Mouse (Mus musculus) gastrocnemius, postnatal 10 days (tissue): ENCODE measurements around the gene Pik3cd. TPM values are rescaled to one million over a fixed set of nuclear protein-coding genes. Genes with fewer than 3 reads are reported as not detected.
A peak's percentile ranks its signal among the peaks of the same experiment; 100 is the strongest.
"Not testable (repeated sequence)": the region's sequence is repeated elsewhere in the genome, so short reads cannot be mapped to it uniquely, and the experiment has no call there.

ENCODE experiments used
- DNase-seq: peaks from one replicate; pipeline ENCODE4 v3.0.0; 2021; ENCODE audit warnings: mixed read lengths
- long read RNA-seq, 2 experiments: library from polyadenylated mRNA; stranded (forward); transcript quantifications; one replicate each; pipeline ENCODE4 v2.0.0; 2021
- total RNA-seq, 2 experiments: library from RNA; stranded (reverse); gene quantifications; 2 replicates each; pipeline ENCODE4 v1.2.3; 2021

Gene Pik3cd
- total RNA-seq: 10 to 100 TPM in 1 of 2 experiments, 1 to 10 TPM in 1; 9.8 to 16.1 TPM
- long read RNA-seq, experiment 1, partial matches to known transcripts: 3 of 15 reads
- long read RNA-seq, experiment 1, other reads (novel, unspliced or antisense): 11 of 15 reads
- long read RNA-seq, experiment 2, partial matches to known transcripts: 2 of 6 reads
- long read RNA-seq, experiment 2, other reads (novel, unspliced or antisense): 4 of 6 reads

- no peak for DNase-seq
Observed at GRCm38 (mm10) chr4:149702210-149702979, at the start of gene Pik3cd. Pik3cd (minus strand) TSS chr4:149702571.

GRCm38 (mm10) chr4:149750671-149751070, 48.3 kb upstream of the Pik3cd start:
- no peak for DNase-seq

GRCm38 (mm10) chr4:149749663-149750015, 47.3 kb upstream of the Pik3cd start:
- not testable (repeated sequence) for DNase-seq

- no peak for DNase-seq
Observed at GRCm38 (mm10) chr4:149749003-149749662, 46.8 kb upstream of the Pik3cd start.

GRCm38 (mm10) chr4:149744119-149744518, 41.7 kb upstream of the Pik3cd start:
- no peak for DNase-seq

- no peak for DNase-seq
Observed at GRCm38 (mm10) chr4:149742011-149742530, 39.7 kb upstream of the Pik3cd start.

- DNase-seq: no peak
Observed at GRCm38 (mm10) chr4:149740301-149740700, 37.9 kb upstream of the Pik3cd start.

GRCm38 (mm10) chr4:149739478-149739877, 37.1 kb upstream of the Pik3cd start:
- DNase-seq: no peak

- peak; percentile 98 for DNase-seq
Observed at GRCm38 (mm10) chr4:149737383-149738324, 35.3 kb upstream of the Pik3cd start, which contains the start of gene Tmem201. Tmem201 (minus strand) TSS chr4:149738044.

GRCm38 (mm10) chr4:149736581-149736980, 34.2 kb upstream of the Pik3cd start:
- DNase-seq: peak; percentile 73

- no peak for DNase-seq
Observed at GRCm38 (mm10) chr4:149735624-149736250, 33.4 kb upstream of the Pik3cd start.

GRCm38 (mm10) chr4:149734730-149735475, 32.5 kb upstream of the Pik3cd start:
- DNase-seq: no peak

GRCm38 (mm10) chr4:149734246-149734645, 31.9 kb upstream of the Pik3cd start:
- DNase-seq: no peak

GRCm38 (mm10) chr4:149733748-149734147, 31.4 kb upstream of the Pik3cd start:
- no peak for DNase-seq

GRCm38 (mm10) chr4:149732800-149733199, 30.4 kb upstream of the Pik3cd start:
- no peak for DNase-seq

- DNase-seq: no peak
Observed at GRCm38 (mm10) chr4:149732313-149732712, 29.9 kb upstream of the Pik3cd start.

- no peak for DNase-seq
Observed at GRCm38 (mm10) chr4:149730827-149731226, 28.5 kb upstream of the Pik3cd start.

GRCm38 (mm10) chr4:149728810-149729209, 26.4 kb upstream of the Pik3cd start:
- DNase-seq: no peak

GRCm38 (mm10) chr4:149727636-149728035, 25.3 kb upstream of the Pik3cd start:
- DNase-seq: no peak

GRCm38 (mm10) chr4:149725661-149726350, 23.4 kb upstream of the Pik3cd start:
- DNase-seq: peak; percentile 90
